Mouse (Mus musculus): ENCODE data around the gene Gm12695. TPM values are rescaled to one million over a fixed set of nuclear protein-coding genes. Genes with fewer than 3 reads are reported as not detected.

Gm12695 gene
- polyA plus RNA-seq, 1 experiment from 2014 or later: not detected

DNA sequence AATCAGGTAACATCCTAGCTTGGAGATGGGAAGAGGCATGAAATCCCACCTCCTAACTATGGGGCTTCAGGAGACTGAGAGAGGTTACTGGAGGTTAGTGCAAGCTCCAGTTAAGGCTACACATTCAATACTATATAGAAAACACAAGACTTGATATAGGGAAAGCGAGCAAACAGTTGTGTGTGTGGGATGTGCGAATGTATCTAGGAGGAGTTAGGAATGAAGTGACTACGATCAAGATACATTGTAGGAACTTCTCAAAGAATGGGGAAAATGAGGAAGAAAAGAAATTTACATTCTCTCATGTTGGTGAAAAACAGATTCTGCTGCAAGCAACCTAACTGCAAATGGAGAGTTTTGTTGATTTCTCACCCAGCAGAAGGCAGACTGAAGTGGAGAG lies 44.5 kb downstream of the Gm12695 start:
- no peaks in the 10 kb centered on the region for H3K36me3 ChIP-seq (ENCODE audit: control insufficient read depth, insufficient read depth, low read length)
- no peaks in the 10 kb centered on the region for H3K27me3 ChIP-seq (ENCODE audit: control insufficient read depth, insufficient read depth, low read length)
- no peaks in the 10 kb centered on the region for H3K9me3 ChIP-seq (ENCODE audit: control insufficient read depth, low read length)
- no peak overlapping the region for H3K4me3 ChIP-seq (ENCODE audit: low read depth, low read length)
- TF ChIP-seq EP300 (optimal IDR thresholded peaks at IDR 0.05) (no peak), CTCF (IDR thresholded peaks at IDR 0.05; ENCODE audit: low read depth) (no peak)
- no peak overlapping the region for H3K4me2 ChIP-seq (replicated peaks; ENCODE audit: low read depth)
- H3K27ac ChIP-seq (replicated peaks): no peak overlapping the region
- no peaks in the 10 kb centered on the region for H3K4me1 ChIP-seq (replicated peaks; ENCODE audit: control insufficient read depth, insufficient read depth)
- no peak for DNase-seq (ENCODE audit: low spot score)
- H3K9ac ChIP-seq (ENCODE audit: low read length): no peak overlapping the region
- WGBS: 95% methylated on average over 3 of the region's 3 CpGs
- no peak for ATAC-seq (ENCODE audit: low FRiP score, low TSS enrichment)

DNA sequence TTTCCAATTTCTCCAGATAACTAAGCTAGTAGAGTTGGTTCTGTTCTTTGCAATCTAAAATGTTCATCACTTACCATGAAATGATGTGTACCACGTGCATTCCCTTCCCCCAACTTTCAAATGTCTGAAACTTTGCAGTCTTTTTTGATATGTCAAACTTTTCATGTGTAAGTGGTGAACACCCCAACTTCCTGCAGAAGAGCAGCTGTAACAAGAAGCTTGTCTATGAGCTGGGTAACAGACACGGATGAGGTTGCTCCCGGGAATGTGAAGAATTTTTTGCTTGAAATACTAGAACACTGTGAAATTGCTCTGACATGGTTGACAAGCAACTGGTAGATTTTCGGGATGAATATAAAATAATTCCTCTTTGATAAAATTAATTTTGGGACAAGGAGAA lies 55.7 kb downstream of the Gm12695 start:
- WGBS: 67% methylated on average over 4 of the region's 4 CpGs
- ATAC-seq (ENCODE audit: low FRiP score, low TSS enrichment) (no peak), DNase-seq (ENCODE audit: low spot score) (no peak)
- Histone ChIP-seq H3K4me1 (replicated peaks; ENCODE audit: control insufficient read depth, insufficient read depth) (no peaks in the 10 kb centered on the region), H3K27me3 (ENCODE audit: control insufficient read depth, insufficient read depth, low read length) (no peaks in the 10 kb centered on the region), H3K27ac (replicated peaks) (no peak overlapping the region), H3K9ac (ENCODE audit: low read length) (no peak overlapping the region), H3K9me3 (ENCODE audit: control insufficient read depth, low read length) (no peaks in the 10 kb centered on the region), H3K4me2 (replicated peaks; ENCODE audit: low read depth) (no peak overlapping the region), H3K36me3 (ENCODE audit: control insufficient read depth, insufficient read depth, low read length) (no peaks in the 10 kb centered on the region), H3K4me3 (ENCODE audit: low read depth, low read length) (no peak overlapping the region)
- TF ChIP-seq CTCF (IDR thresholded peaks at IDR 0.05; ENCODE audit: low read depth): no peak
- no peak for TF ChIP-seq EP300 (optimal IDR thresholded peaks at IDR 0.05)

DNA sequence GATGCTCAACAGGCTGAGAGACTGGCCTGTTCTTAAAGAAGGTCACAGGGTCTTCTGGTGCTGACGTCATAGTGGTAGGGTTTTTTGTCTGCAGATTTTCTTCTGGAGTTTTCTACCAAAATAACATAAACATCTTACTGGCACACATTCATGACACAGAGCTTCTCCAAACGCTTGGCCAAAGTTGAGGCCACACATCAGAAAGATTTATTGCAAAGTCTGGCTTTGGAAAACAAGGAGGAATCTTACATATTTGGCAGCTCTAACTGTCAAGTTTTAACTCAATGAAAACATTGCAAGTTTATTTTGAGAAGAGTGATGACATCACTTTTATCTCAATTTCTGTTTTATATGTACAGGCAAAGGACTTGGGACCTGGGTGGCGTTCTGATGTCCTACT lies 56.8 kb downstream of the Gm12695 start:
- H3K9me3 ChIP-seq (ENCODE audit: control insufficient read depth, low read length): no peaks in the 10 kb centered on the region
- 49% methylated on average over 3 of the region's 3 CpGs for WGBS
- no peaks in the 10 kb centered on the region for H3K36me3 ChIP-seq (ENCODE audit: control insufficient read depth, insufficient read depth, low read length)
- no peak overlapping the region for H3K4me3 ChIP-seq (ENCODE audit: low read depth, low read length)
- ATAC-seq (ENCODE audit: low FRiP score, low TSS enrichment): no peak
- no peak for DNase-seq (ENCODE audit: low spot score)
- no peak overlapping the region for H3K4me2 ChIP-seq (replicated peaks; ENCODE audit: low read depth)
- no peak overlapping the region for H3K27ac ChIP-seq (replicated peaks)
- no peak overlapping the region for H3K9ac ChIP-seq (ENCODE audit: low read length)
- no peaks in the 10 kb centered on the region for H3K4me1 ChIP-seq (replicated peaks; ENCODE audit: control insufficient read depth, insufficient read depth)
- no peak for TF ChIP-seq EP300 (optimal IDR thresholded peaks at IDR 0.05)
- TF ChIP-seq CTCF (IDR thresholded peaks at IDR 0.05; ENCODE audit: low read depth): no peak
- H3K27me3 ChIP-seq (ENCODE audit: control insufficient read depth, insufficient read depth, low read length): no peaks in the 10 kb centered on the region

DNA sequence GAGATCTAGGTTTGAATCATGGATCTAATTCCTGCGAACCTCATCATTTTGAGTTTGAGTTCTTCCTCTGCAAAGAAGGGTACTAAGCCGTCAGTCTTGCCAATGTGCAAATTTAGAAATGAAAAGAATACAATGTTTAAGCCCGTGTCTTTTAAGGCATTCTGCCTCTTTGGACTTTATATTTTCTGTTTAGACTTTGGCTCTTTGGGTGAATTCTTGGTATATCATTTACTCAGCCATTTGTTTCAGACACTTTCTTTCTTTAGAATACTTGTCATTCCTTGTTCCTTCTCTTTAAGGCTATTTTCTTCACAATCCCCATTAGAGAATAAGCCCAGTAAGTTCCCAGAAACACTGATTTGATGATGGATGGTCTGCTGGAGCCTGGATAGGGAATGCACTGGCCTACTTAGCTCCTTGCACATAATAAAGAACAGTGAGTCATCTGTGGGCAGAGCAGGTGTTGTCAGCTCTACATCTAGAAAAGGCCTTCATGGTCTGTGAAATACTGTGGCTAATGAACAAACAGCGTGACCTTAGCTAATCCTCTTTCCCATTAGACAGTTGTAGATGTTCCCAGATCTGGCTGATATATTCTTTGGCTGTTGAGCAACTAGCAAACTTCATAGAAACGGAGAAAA lies 59.5 kb downstream of the Gm12695 start:
- H3K4me1 ChIP-seq (replicated peaks; ENCODE audit: control insufficient read depth, insufficient read depth): no peaks in the 10 kb centered on the region
- TF ChIP-seq CTCF (IDR thresholded peaks at IDR 0.05; ENCODE audit: low read depth) (no peak), EP300 (optimal IDR thresholded peaks at IDR 0.05) (no peak)
- H3K27me3 ChIP-seq (ENCODE audit: control insufficient read depth, insufficient read depth, low read length): no peaks in the 10 kb centered on the region
- H3K9me3 ChIP-seq (ENCODE audit: control insufficient read depth, low read length): no peaks in the 10 kb centered on the region
- H3K4me2 ChIP-seq (replicated peaks; ENCODE audit: low read depth): no peak overlapping the region
- no peak for DNase-seq (ENCODE audit: low spot score)
- no peak overlapping the region for H3K27ac ChIP-seq (replicated peaks)
- WGBS: 46% methylated on average over 5 of the region's 5 CpGs
- ATAC-seq (ENCODE audit: low FRiP score, low TSS enrichment): peak; percentile 26; the same call in 1 of the 2 replicates
- no peaks in the 10 kb centered on the region for H3K36me3 ChIP-seq (ENCODE audit: control insufficient read depth, insufficient read depth, low read length)
- no peak overlapping the region for H3K4me3 ChIP-seq (ENCODE audit: low read depth, low read length)
- H3K9ac ChIP-seq (ENCODE audit: low read length): no peak overlapping the region

DNA sequence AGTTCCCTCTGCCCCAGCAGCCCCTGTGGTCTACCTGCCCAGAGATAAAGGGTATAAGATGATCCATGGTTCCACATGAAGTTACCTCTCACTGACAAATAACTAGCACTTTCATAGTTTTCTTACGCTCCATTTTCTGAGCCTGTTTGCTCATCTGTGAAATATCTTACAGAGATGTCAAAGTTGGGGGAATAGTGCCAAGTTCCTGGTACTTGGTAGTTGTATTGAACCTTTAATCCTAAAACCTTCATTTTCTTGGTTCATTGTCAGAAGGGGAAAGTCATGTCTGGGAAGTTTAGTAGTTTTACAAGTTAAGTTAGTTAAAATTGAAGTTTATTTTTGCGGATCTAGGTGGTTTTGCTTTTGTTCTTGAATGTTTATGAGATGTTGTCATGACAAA lies 62.7 kb downstream of the Gm12695 start:
- H3K4me1 ChIP-seq (replicated peaks; ENCODE audit: control insufficient read depth, insufficient read depth): no peaks in the 10 kb centered on the region
- no peak for TF ChIP-seq CTCF (IDR thresholded peaks at IDR 0.05; ENCODE audit: low read depth)
- TF ChIP-seq EP300 (optimal IDR thresholded peaks at IDR 0.05): no peak
- no peaks in the 10 kb centered on the region for H3K27me3 ChIP-seq (ENCODE audit: control insufficient read depth, insufficient read depth, low read length)
- no peak overlapping the region for H3K9ac ChIP-seq (ENCODE audit: low read length)
- DNase-seq (ENCODE audit: low spot score) (no peak), ATAC-seq (ENCODE audit: low FRiP score, low TSS enrichment) (no peak)
- 74% methylated on average over 2 of the region's 2 CpGs for WGBS
- H3K4me2 ChIP-seq (replicated peaks; ENCODE audit: low read depth): no peak overlapping the region
- no peak overlapping the region for H3K4me3 ChIP-seq (ENCODE audit: low read depth, low read length)
- H3K9me3 ChIP-seq (ENCODE audit: control insufficient read depth, low read length): no peaks in the 10 kb centered on the region
- no peaks in the 10 kb centered on the region for H3K36me3 ChIP-seq (ENCODE audit: control insufficient read depth, insufficient read depth, low read length)
- H3K27ac ChIP-seq (replicated peaks): no peak overlapping the region

DNA sequence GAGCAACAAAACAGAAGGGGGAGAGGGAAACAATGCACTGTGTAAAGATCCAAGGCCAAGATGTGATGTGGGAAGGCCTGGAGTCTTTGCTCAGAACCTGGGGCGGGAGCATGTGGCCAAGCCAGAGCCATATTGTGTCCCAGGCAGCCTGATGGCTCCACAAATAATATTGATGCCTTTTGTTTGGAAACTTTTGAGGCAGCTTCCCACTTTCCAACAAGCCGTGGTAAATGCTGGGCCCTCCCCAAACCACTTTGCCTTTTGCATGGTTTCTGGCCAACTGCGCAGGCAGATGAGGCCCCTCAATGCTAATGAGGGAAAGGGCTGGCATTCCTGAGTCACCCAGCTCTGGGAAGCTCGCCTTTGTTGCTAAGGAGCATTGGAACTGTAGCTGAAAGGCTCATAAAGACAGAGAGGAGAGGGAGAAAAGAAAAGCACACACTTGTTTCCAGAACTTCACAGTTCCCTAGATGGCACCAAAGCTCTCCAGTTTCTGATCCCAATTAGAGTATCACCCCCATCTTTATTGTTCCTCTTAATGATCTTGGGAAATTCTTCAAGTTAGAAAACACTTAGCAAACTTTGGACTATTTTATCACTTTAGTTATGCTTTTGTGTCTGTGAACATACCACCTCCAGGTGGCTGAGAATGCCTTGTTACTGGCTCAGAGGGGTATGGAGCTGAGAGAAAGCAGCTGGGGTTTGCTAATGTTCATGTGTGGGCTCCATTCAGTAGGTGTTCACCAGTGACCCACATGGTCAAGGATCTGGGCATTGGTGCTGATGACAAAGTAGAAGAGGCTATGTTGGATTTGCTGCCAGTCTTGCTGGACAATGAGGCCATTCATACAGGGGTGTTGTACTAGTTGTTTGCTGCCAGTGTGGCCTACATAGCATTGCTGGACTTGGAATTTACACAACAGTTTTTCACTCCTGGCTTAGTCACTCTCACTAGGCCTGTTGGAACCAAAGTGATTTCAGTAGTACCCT lies 65.7 kb downstream of the Gm12695 start:
- H3K4me1 ChIP-seq (replicated peaks; ENCODE audit: control insufficient read depth, insufficient read depth): no peaks in the 10 kb centered on the region
- H3K4me2 ChIP-seq (replicated peaks; ENCODE audit: low read depth): no peak overlapping the region
- no peak overlapping the region for H3K9ac ChIP-seq (ENCODE audit: low read length)
- no peak for TF ChIP-seq CTCF (IDR thresholded peaks at IDR 0.05; ENCODE audit: low read depth)
- WGBS: 45% methylated on average over 4 of the region's 4 CpGs
- H3K36me3 ChIP-seq (ENCODE audit: control insufficient read depth, insufficient read depth, low read length): no peaks in the 10 kb centered on the region
- no peak overlapping the region for H3K27ac ChIP-seq (replicated peaks)
- H3K9me3 ChIP-seq (ENCODE audit: control insufficient read depth, low read length): no peaks in the 10 kb centered on the region
- H3K27me3 ChIP-seq (ENCODE audit: control insufficient read depth, insufficient read depth, low read length): no peaks in the 10 kb centered on the region
- ATAC-seq (ENCODE audit: low FRiP score, low TSS enrichment) (no peak), DNase-seq (ENCODE audit: low spot score) (no peak)
- no peak overlapping the region for H3K4me3 ChIP-seq (ENCODE audit: low read depth, low read length)

Measured in stomach, postnatal 0 days (tissue).